Mouse (Mus musculus) hindlimb bud, embryonic 11.5 days (tissue): ENCODE measurements around the gene Map3k14.
"Not testable (repeated sequence)": the region's sequence is repeated elsewhere in the genome, so short reads cannot be mapped to it uniquely, and the experiment has no call there.

Experiments
- DNase-seq: peaks from one replicate; pipeline ENCODE4 v3.0.0-alpha.2; 2012; ENCODE audit warnings: low read depth, low spot score; ENCODE audit errors: extremely low spot score

Map3k14 gene

GRCm38 (mm10) chr11:103267346-103268219 is at the start of gene Map3k14:
Gene Map3k14 (minus strand): TSS chr11:103267472.
- peak; percentile 98 for DNase-seq

GRCm38 (mm10) chr11:103315379-103315778 is 48.1 kb upstream of the Map3k14 start:
- no peak for DNase-seq

GRCm38 (mm10) chr11:103314736-103315374 is 47.6 kb upstream of the Map3k14 start:
- no peak for DNase-seq

GRCm38 (mm10) chr11:103313542-103313941 is 46.3 kb upstream of the Map3k14 start:
- no peak for DNase-seq

DNA sequence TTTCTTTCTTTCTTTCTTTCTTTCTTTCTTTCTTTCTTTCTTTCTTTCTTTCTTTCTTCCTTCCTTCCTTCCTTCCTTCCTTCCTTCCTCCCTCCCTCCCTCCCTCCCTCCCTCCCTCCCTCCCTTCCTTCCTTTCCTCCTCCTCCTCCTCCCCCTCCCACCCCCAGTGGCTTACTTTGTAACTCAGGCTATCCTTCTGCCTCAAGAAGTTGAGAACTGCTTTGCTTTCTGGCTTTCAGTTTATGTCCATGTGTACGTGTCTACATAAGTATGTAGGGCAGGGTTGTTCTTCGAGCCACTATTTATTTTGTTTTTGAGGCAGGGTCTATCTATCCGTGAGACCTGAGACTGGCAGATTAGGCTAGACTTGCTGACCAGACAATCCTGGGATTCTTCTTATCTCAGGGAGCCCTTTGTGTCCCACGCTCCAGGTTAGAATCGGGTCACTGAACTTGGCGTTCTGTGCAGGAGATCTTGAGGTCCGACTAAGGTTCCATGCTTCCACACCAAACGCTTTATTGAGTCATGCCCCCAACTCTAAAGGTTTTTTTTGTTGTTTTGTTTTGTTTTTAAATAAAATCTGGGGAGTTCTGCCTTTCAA is 45.5 kb upstream of the Map3k14 start:
- DNase-seq: no peak

DNA sequence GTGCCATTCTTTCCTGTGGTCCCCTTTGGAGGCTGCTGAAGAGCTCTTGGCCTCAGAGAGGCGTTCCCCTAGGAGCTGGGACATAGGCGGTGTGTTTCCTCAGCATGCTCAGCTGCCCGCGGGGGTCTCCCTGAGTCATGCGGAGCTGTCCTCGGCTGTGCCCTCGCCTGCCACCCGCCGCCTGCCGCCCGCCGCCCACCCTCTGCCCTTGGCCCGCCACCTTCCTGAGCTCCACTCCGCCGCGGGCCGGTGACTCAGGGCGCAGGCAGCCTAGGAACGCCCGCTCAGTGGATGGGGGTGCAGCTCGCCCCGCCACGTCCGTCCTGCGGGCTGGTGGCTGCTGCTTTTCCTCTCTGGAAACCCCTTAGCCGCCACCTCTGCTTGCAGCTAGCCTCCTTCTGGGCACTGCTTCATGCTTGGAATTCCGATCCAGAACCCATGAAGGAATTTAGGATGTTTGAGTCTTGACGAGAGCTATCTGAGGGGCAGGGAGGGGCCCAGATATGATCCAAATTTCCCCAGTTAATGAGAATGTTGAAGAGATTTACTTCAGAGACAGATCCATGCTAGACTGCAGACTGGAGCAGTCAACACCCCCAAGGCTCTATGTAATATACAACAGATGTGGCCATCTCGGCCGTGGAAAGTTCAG is 44.8 kb upstream of the Map3k14 start:
- DNase-seq: no peak

GRCm38 (mm10) chr11:103309956-103310574 is 42.8 kb upstream of the Map3k14 start:
- DNase-seq: no peak

GRCm38 (mm10) chr11:103307910-103308309 is 40.6 kb upstream of the Map3k14 start:
- DNase-seq: no peak

- no peak for DNase-seq
Measured at GRCm38 (mm10) chr11:103304525-103304924, 37.3 kb upstream of the Map3k14 start.

DNA sequence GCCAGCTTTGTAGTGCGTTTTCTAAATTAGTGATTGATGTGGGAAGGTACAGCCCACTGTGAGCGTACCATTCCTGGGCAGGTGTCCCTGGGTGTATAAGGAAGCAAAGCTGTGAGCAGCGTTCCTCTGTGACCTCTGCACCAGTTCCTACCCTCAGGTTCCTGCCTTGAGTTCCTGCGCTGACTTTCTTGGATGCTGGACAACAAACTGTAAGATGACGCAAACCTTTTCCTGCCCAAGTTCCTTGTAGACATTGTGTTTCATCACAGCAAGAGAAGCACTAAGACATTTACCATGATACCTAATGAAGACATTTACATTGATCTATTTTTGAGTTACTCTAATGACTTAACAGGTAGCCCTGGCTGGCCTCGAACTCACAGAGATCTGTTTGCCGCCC is 27.5 kb upstream of the Map3k14 start:
- DNase-seq: no peak

GRCm38 (mm10) chr11:103294066-103294465 is 26.8 kb upstream of the Map3k14 start:
- no peak for DNase-seq

DNA sequence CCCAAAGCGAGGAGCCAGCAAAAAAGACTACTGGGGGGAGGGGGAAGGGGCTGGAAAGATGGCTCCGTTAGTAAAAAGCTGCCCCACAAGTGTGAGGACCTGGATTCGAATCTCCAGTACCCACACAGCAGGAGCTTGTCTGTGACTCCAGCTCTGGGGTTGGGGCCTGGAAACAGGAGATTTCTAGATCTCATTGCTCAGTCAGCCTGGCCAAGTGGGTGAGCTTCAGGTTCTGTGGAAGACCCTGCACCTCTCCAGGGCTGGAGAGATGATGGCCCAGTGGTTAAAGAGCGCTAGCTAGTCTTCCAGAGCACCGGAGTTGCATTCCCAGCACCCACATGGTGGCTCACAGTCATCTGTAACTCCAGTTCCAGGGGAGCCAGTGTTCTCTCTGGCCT is 25.6 kb upstream of the Map3k14 start:
- DNase-seq: no peak

DNA sequence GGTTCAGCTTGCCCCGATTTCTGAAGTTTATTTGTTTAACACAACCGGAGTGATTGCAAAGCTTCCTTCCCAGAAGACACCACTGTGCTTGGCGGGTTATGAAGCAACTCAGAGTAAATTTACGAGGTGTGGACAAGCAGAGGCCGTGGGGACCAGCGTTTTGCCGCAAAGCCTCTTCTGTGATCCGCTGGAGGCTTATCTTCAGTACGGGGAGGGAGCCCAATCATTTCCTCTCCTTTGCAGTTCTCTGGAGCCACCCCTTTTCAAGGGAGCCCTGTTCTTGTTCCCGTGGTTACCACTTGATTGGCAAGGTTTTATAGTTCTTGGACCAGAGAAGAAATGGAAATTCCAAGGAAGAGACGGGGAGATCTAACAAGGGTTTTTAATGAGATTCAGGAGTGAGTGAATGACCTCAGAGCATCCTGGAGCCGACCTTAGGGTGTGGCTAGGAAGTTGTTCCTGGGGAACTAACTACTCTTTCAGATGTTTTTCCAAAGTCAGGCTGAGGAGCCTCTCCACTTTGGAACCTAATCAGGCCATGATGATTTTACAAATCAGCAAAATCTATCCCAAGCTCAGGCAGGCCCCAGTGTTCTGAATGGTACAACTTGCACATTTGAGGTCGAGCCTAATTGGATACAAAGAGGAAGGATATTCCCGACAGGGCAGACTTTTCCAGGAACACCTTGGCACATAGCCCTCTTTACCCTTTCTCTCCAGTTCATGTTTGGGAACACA is 25.0 kb upstream of the Map3k14 start:
- no peak for DNase-seq

DNA sequence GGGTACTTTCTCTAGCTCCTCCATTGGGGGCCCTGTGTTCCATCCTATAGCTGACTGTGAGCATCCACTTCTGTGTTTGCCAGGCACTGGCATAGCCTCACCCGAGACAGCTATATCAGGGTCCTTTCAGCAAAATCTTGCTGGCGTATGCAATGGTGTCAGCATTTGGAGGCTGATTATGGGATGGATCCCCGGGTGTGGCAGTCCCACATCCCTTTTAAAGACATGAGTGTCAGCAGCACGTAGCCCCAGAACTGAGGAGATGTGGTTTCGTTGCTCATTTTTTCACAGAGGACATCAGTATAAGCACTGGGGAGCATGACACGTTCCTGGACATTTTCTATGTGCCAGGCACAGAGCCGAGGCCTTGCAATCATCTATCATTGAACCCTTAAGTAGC is 23.6 kb upstream of the Map3k14 start:
- not testable (repeated sequence) for DNase-seq

GRCm38 (mm10) chr11:103288291-103288963 is 21.2 kb upstream of the Map3k14 start:
- no peak for DNase-seq

DNA sequence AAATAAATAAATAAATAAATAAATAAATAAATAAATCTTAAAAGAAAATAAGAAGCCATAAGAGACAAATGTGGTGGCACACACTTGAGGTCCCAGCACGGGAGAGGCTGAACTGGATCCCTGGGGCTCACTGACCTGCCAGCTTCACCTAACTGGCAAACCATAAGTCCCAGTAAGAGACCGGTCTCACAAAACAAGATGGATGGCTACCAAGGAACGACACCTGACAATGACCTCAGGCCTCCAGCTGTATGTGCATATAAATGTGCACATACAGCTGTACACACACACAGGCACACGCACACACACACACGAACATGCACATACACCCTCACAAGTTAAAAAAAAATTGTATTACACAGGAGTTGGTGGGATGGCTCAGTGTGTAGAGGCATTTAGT is 19.6 kb upstream of the Map3k14 start:
- DNase-seq: no peak

DNA sequence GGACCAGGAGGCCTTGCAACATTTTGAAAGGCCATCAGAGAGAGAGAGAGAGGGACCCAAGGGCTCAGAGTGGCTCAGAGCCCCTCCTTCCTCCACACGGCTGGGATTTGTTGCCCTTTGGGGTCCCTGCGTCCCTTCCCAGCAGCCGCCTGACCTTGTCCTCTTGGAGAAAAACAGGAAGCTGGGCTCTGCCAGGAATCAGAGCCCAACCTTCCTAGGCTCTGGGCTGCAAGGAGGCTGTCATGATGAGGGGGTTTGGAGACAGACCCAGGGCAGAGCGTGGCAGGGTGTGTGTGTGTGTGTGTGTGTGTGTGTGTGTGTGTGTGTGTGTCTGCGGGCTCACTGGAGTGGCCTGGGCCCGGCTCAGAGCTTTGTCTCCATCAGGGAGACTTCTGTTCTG is 18.7 kb upstream of the Map3k14 start:
- DNase-seq: no peak

DNA sequence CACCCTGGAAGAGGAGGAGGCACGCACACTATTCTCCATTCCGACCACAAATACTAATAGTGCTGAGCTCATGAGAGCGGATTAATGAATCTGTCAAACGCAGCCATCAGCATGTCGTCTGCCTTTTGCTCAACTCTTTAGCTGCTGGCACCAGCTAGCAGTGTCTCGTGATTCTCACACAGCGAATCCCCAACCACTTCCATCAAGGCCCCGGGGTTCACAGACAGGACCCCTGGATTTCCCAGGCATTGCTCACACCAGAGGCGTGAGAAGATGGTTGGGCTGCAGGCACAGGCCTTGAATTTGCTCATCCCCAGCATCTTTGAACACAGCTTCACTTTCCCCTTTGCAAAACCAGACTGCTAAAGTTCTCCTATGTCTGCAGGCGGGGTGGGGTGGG is 18.0 kb upstream of the Map3k14 start:
- no peak for DNase-seq

DNA sequence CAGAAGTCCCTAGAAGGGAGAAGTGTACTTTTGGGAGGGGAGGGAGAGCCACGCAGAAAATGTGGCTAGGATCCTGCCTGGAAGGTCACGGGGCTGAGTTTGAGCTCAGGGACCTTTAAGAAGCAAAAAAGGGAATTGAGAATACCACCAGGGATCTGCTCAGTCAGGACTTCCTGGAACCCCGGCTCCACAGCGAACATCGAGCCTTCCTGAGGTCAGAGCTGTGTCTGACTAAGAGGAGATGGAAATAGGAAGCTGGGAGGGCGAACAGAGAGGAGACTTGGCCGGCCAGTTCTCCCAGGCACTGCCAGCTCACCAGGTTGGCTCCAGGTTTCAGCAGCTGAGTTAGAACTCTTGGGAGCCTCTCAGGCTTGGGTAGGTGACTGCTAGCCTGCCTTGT is 14.5 kb upstream of the Map3k14 start:
- DNase-seq: no peak

DNA sequence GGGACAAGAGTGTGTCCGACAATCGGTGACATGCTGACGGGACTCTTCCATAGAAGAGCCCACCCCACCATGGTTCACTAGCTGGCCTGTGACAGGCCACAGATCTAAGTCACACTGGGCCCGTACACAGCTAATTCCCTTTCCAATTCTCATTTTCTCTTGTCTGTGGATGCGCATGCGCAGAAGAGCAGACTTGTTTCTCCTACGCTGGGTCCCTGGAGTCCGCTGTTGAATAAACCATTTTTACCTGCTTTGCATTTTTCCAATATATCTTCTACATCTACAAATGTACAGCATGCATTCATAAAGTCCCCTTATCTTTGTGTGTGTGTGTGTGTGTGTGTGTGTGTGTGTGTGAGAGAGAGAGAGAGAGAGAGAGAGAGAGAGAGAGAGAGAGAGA is 9.2 kb upstream of the Map3k14 start:
- DNase-seq: no peak
